Mouse (Mus musculus): ENCODE data around the gene Ifnlr1.

The Ifnlr1 gene

GRCm38 (mm10) chr4:135739148-135739547 is 53.1 kb downstream of the Ifnlr1 start:
- DNase-seq (ENCODE audit: inconsistent age in 2 of 2, low spot score in 1 of 2) = no peak

DNA sequence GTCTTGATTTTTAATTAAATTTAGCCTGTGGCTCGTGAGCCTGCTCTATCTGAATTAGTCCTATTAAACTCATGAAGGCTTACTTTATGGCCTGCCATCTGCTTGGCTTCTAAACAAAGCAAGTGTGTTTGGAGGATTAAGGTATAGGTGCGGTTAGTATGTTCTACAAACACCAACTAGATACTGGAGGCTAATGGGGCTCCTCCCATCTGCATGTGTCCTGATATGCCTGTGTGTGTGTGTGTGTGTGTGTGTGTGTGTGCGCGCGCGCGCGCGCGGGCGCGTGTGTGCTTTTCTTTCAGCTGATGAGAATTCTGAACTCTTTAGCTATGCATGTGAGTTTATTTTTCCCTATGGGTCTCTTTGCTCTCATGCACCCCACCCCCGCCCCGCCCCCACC is 53.6 kb downstream of the Ifnlr1 start:
- no peak for DNase-seq (ENCODE audit: inconsistent age in 2 of 2, low spot score in 1 of 2)

DNA sequence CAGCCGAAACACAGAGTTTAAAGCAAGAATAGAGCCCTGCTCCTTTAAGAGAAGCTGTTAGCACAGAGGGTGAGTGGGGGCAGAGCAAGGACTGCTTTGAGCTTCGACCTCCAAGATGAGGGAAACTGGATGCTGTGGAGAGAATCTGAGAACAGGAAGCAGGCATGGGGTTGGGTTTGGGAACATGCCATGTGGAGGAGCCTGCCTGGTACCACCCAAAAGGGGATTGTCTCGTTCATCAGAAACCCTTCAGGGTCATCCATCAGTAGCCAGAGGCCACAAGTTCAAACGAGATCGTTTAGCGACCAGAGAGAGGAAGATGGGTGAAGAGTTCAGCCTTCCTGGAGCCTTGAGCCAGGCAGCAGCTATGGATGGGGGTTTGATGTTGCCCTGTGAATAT is 57.4 kb downstream of the Ifnlr1 start:
- no peak for DNase-seq (ENCODE audit: inconsistent age in 2 of 2, low spot score in 1 of 2)

DNA sequence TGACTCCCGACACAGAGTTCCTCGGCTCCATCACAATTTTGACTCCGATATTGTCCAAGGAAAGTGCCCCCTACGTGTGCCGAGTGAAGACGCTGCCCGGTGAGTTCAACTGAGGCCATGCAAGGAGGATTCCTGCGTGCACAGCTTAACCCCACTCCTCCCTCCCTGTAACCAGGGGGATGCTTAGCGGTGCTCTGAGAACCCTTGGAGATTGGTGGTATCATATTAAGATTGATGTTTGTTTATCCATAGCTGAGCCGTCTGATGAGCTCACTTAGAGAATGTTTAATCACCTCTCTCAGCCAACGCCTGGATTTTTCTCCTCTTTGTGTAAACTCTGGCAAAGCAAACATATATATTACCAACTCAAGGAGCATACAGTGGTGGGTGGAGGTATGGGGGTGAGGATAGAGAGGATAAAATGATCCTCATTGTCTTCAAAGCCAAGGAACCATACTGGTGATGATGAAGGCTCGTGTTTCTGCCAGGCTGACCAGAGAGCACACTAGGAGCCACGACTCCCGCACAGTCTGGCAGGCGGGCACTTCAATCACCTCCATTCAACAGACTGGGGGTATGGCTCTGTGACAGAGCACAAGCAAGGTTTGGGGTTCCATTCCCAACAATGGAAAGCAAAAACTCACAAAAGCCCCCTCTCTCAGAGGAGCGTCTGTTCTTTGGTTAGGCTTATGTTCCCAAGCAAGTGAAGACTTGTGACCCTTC is 58.8 kb downstream of the Ifnlr1 start:
- DNase-seq (ENCODE audit: inconsistent age in 2 of 2, low spot score in 1 of 2) = no peak

DNA sequence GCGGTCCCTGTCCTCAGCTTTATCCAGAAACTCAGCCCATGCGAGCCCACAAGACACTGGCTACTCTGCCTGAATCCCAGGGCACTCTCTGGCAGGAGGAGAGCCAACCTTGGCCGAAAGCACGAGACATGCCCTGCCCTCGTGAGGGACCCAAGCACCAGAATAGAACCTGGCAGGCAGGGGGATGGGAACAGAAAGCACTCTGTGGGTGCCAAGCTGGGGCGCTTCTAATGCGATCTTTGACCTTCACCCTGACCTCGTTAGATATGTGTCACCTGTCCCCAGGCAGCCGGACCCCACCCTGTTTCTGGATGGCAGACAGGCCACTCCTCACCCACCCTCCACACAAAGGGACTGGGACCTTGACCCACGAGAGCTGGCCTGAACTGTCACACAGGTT is 59.5 kb downstream of the Ifnlr1 start:
- no peak for DNase-seq (ENCODE audit: inconsistent age in 2 of 2, low spot score in 1 of 2)

DNA sequence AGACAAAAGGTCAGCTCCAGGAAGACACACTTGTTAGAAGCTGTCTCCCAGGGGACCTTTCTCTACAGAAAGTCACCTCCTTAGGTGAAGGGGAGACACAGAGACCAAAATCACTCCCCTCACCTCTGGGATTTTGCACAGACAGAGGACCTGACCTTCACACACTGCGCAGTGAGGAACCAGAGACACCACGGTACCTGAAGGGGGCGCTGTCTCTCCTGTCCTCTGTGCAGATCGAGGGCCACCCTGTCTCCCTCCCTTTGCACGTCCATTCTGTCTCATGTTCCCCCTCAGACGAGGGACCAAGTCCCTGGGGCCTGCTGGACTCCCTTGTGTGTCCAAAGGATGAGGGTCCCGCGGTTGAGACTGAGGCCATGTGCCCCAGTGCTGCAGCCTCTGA is 64.8 kb downstream of the Ifnlr1 start:
- DNase-seq (ENCODE audit: inconsistent age in 2 of 2, low spot score in 1 of 2) = no peak

- DNase-seq (ENCODE audit: inconsistent age in 2 of 2, low spot score in 1 of 2) = no peak
These were observed 66.2 kb downstream of the Ifnlr1 start for GRCm38 (mm10) chr4:135752106-135752778.

- DNase-seq (ENCODE audit: inconsistent age in 2 of 2, low spot score in 1 of 2) = no peak
These were observed 66.7 kb downstream of the Ifnlr1 start for GRCm38 (mm10) chr4:135752779-135753164.

Data from adrenal gland, adult (tissue).